Mouse (Mus musculus) cerebellum, adult 2 months (tissue): Measurements from ENCODE around the gene Utp11.

Experiments used
- CTCF ChIP-seq: fragments of 200-500 bp; IDR thresholded peaks from 2 replicates; pipeline ENCODE4 v1.5.1; 2011; ENCODE audit warnings: low read depth, mild to moderate bottlenecking, control low read depth, low read length, moderate library complexity, borderline replicate concordance; ENCODE audit not compliant: insufficient read depth
- POLR2A ChIP-seq: fragments of 200-500 bp; IDR thresholded peaks from 2 replicates; pipeline ENCODE4 v1.6.1; 2011; ENCODE audit warnings: low read length, control low read depth, borderline replicate concordance; ENCODE audit not compliant: insufficient read depth

GRCm38 (mm10) chr4:124685004-124685403 is 8.4 kb downstream of the Utp11 start:
- TF ChIP-seq CTCF (no peak), POLR2A (no peak)
